Mouse (Mus musculus): Measurements from ENCODE around the gene Mllt11. TPM values are rescaled to one million over a fixed set of nuclear protein-coding genes. Genes with fewer than 3 reads are reported as not detected.

Gene Mllt11
- polyA plus RNA-seq, 1 experiment from 2014 or later = 14.2 TPM

DNA sequence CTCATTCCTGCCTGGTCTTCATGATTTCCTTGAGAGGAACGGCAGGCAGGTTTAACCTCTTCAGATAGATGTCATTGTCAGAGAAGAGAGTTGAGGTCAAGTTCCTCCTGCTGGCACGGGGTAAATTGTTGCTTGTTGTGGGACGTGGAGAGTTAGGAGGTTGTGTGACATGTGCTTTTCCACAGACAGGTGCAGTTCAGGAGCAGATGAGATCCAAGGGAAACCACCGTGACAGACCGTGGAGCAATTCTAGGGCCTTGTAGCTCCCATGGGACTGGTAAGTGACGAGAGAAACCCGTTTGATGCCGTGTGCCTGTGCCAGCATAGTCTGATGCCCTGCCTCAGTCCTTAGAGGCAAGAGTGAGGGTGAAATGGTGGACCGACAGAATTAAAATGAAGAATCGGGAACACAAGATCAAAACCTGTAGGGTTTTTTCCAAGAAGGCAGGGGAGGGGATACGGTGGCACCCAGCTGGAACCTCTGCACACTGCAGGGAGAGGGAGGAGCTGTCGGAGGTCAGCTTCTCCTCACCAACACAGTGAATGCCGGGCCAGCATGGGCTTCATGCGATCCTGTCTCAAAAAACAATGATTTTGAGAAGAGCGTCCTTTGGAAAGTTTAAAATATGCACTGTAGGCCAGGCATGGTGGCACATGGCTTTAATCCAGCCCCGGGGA, 1.5 kb upstream of the Mllt11 start:
- Histone ChIP-seq H3K9me3 (ENCODE audit: control insufficient read depth, low read length) (no peaks in the 10 kb centered on the region), H3K27ac (replicated peaks in 1 of 2; ENCODE audit: control insufficient read depth in 1 of 2, insufficient read depth in 1 of 2, low read depth in 2 of 2, low read length in 2 of 2) (peak overlapping the region in 1 of 2 experiments; percentile 56; a peak in 1 of 4 replicates), H3K36me3 (ENCODE audit: control insufficient read depth, insufficient read depth, low read length) (peaks cover 75% of the 10 kb centered on the region), H3K4me2 (ENCODE audit: low read length) (no peak overlapping the region), H3K4me1 (ENCODE audit: control insufficient read depth in 2 of 2, insufficient read depth in 2 of 2, low read length in 2 of 2) (peaks cover 20 to 37% of the 10 kb centered on the region in 2 experiments), H3K4me3 (ENCODE audit: control insufficient read depth in 1 of 2, insufficient read depth in 1 of 2, low read depth in 1 of 2, low read length in 2 of 2) (no peak overlapping the region), H3K27me3 (ENCODE audit: control insufficient read depth, insufficient read depth, low read length) (no peaks in the 10 kb centered on the region), H3K9ac (ENCODE audit: low read length) (peak overlapping the region; percentile 42; the same call in 1 of the 2 replicates)
- 88% methylated on average over 16 of the region's 16 CpGs for WGBS
- ATAC-seq (ENCODE audit: insufficient number of reproducible peaks, insufficient read depth, low FRiP score, low read depth) = no peak

DNA sequence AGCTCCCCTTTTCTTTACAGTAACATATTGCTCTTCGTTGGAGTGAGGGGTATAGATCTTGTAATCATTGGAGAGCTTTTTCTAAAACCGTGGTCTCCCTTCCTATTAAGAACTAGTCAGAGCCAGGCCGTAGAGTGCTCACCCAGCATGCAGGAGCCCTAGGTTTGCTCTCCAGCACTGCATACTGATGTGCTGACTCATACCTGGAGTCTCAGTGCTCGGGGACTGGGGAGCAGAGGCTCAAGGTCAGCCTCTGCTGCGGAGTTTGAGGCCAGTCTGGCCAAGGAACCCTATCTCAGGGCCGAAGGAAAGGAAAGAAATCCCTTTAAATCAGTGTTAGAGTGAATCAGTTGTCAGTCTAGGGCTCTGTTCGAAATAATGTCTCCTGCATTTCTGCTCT, 800 bp upstream of the Mllt11 start:
- no peak overlapping the region for H3K4me3 ChIP-seq (ENCODE audit: control insufficient read depth in 1 of 2, insufficient read depth in 1 of 2, low read depth in 1 of 2, low read length in 2 of 2)
- peaks cover 69% of the 10 kb centered on the region for H3K36me3 ChIP-seq (ENCODE audit: control insufficient read depth, insufficient read depth, low read length)
- peaks cover 20 to 34% of the 10 kb centered on the region in 2 experiments for H3K4me1 ChIP-seq (ENCODE audit: control insufficient read depth in 2 of 2, insufficient read depth in 2 of 2, low read length in 2 of 2)
- 44% methylated on average over 7 of the region's 7 CpGs for WGBS
- no peaks in the 10 kb centered on the region for H3K27me3 ChIP-seq (ENCODE audit: control insufficient read depth, insufficient read depth, low read length)
- H3K9ac ChIP-seq (ENCODE audit: low read length) = peak overlapping the region; percentile 42
- ATAC-seq (ENCODE audit: insufficient number of reproducible peaks, insufficient read depth, low FRiP score, low read depth) = no peak
- H3K4me2 ChIP-seq (ENCODE audit: low read length) = no peak overlapping the region
- H3K27ac ChIP-seq (replicated peaks in 1 of 2; ENCODE audit: control insufficient read depth in 1 of 2, insufficient read depth in 1 of 2, low read depth in 2 of 2, low read length in 2 of 2) = peak overlapping the region; percentile 49 to 56; a peak in 2 of 4 replicates
- no peaks in the 10 kb centered on the region for H3K9me3 ChIP-seq (ENCODE audit: control insufficient read depth, low read length)

DNA sequence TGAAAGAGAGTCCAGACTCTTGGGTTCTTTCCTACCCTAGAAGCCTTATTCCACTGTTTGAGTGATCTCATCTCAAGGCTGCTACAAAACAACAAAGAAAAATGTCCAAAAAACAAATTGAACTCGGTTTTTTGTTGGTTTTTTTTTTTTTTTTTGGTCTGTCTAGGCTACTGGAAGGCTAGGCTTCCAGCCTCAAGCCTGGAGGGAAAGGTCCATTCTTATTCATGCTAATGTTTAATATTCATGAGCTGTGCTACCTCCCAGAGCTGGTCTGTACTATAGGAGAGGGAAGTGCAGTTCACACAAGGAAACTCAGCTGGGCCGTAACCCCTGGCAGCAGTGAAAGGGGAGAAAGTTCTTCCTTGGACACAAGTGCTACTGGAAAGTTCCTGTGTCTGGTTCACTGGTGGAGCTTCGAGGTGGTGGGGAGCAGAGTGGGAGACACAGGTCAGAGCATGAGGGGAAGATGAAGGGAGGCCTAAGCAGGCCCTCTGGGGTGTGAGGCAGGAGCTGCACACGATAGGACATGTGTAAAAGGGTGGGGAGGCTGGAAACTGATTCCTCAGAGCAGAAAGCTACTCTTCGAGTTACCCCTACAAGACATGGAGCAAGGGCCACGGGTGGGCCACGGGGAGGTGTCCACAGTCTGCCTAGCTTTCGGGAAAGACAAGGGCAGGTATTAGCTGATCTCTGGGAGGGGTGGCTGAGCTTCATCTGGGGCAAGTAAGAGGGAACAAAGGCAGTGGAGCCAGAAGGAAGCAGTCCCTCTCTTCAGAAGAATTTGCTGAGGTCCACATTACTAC, 1.3 kb downstream of the Mllt11 start:
- H3K36me3 ChIP-seq (ENCODE audit: control insufficient read depth, insufficient read depth, low read length) = peaks cover 49% of the 10 kb centered on the region
- WGBS = 63% methylated on average over 8 of the region's 8 CpGs
- H3K4me2 ChIP-seq (ENCODE audit: low read length) = peak overlapping the region; percentile 77
- no peaks in the 10 kb centered on the region for H3K27me3 ChIP-seq (ENCODE audit: control insufficient read depth, insufficient read depth, low read length)
- peak overlapping the region; percentile 67 to 95 for H3K4me3 ChIP-seq (ENCODE audit: control insufficient read depth in 1 of 2, insufficient read depth in 1 of 2, low read depth in 1 of 2, low read length in 2 of 2)
- peak overlapping the region; percentile 97 for H3K9ac ChIP-seq (ENCODE audit: low read length)
- no peaks in the 10 kb centered on the region for H3K9me3 ChIP-seq (ENCODE audit: control insufficient read depth, low read length)
- ATAC-seq (ENCODE audit: insufficient number of reproducible peaks, insufficient read depth, low FRiP score, low read depth) = no peak
- peaks cover 17 to 36% of the 10 kb centered on the region in 2 experiments for H3K4me1 ChIP-seq (ENCODE audit: control insufficient read depth in 2 of 2, insufficient read depth in 2 of 2, low read length in 2 of 2)
- peak overlapping the region; percentile 79 to 97 for H3K27ac ChIP-seq (replicated peaks in 1 of 2; ENCODE audit: control insufficient read depth in 1 of 2, insufficient read depth in 1 of 2, low read depth in 2 of 2, low read length in 2 of 2)

DNA sequence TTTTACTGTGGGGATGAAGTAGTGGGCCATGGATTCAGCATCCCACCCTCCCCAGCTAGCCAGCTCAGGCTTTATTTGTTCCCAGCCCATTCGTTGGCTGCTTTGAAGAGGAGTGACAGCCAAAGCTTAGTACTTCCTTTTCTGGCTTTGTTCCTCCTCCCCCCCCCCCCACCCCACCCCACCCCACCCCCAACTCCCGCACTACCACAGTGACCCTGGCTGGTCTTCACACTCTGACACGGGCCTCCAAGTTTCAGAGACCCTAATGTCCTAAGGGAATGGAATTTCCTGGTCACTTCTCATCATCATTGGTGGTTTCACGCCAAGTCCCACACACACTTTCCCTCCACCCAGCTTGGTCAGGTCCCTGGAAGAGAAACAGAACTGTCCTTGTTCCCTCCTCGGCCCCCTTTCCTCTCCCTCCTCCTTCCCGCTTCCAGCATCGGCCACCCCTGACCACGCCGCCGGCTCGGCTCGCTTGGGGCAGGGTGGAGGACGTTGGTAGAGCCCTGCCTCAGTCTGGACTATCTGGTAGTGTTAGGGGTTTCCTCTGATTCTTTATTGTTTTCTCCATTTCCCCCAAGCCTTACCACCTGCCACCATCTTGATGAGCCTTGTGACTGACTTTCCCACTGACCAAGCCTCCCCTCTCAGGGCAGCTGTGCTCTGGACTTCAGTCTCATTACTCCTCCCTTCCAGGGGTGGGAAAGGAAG, 2.0 kb downstream of the Mllt11 start:
- Histone ChIP-seq H3K4me3 (ENCODE audit: control insufficient read depth in 1 of 2, insufficient read depth in 1 of 2, low read depth in 1 of 2, low read length in 2 of 2) (peak overlapping the region; percentile 67 to 95), H3K9ac (ENCODE audit: low read length) (peak overlapping the region; percentile 97), H3K4me2 (ENCODE audit: low read length) (peak overlapping the region; percentile 77), H3K4me1 (ENCODE audit: control insufficient read depth in 2 of 2, insufficient read depth in 2 of 2, low read length in 2 of 2) (peaks cover 17 to 36% of the 10 kb centered on the region in 2 experiments), H3K27me3 (ENCODE audit: control insufficient read depth, insufficient read depth, low read length) (no peaks in the 10 kb centered on the region), H3K36me3 (ENCODE audit: control insufficient read depth, insufficient read depth, low read length) (peaks cover 41% of the 10 kb centered on the region), H3K27ac (replicated peaks in 1 of 2; ENCODE audit: control insufficient read depth in 1 of 2, insufficient read depth in 1 of 2, low read depth in 2 of 2, low read length in 2 of 2) (peak overlapping the region; percentile 87 to 97), H3K9me3 (ENCODE audit: control insufficient read depth, low read length) (no peaks in the 10 kb centered on the region)
- WGBS = 8% methylated on average over 13 of the region's 13 CpGs
- peak; percentile 34 for ATAC-seq (ENCODE audit: insufficient number of reproducible peaks, insufficient read depth, low FRiP score, low read depth)

DNA sequence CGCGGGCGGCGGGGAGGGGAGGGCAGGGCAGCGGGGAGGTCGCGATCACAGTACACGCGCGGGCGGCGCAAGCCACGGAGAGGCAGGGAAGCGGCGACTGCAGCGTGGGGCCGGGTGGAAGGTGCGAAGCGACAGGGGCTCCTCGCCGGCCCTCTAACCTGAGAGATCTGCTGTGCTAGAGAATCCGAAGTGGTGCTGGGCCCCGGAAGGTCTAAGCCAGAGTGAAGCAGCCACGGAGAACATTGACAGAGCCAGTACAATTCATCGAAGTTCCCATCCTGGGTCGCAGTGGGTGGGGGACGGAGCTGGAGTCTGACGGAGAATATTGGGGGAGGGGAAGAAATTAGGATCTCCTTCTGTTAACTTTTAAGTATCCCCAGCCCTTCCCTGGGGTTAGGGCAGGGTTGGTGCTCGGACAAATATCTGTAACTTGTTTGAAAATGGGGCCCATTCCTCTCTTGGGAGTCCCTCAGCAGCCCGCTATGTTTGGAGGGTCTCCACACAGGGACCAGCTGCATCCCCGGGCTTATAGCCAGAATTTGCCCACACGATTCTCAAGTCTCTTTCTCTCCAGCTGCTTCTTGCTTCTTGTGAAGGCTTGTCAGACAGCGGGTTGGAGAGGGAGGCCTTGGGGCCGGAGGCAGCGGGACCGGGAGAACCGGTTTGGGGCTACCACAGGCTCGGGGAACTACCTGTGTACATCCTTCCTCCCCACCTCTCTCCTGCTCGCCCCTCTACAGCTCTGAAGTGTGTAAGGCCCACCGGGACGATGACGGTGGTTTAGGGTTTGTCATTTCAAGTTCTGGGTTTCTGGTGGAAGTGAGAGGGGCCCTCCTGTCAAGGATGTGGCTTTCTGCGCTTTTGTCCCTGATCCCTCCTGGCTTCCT, 2.8 kb downstream of the Mllt11 start:
- 0 out of 2 replicates have a peak, but pooled peaks have one; percentile 1 for ATAC-seq (ENCODE audit: insufficient number of reproducible peaks, insufficient read depth, low FRiP score, low read depth)
- peaks cover 20 to 44% of the 10 kb centered on the region in 2 experiments for H3K4me1 ChIP-seq (ENCODE audit: control insufficient read depth in 2 of 2, insufficient read depth in 2 of 2, low read length in 2 of 2)
- under 1% methylated on average over 41 of the region's 43 CpGs for WGBS

DNA sequence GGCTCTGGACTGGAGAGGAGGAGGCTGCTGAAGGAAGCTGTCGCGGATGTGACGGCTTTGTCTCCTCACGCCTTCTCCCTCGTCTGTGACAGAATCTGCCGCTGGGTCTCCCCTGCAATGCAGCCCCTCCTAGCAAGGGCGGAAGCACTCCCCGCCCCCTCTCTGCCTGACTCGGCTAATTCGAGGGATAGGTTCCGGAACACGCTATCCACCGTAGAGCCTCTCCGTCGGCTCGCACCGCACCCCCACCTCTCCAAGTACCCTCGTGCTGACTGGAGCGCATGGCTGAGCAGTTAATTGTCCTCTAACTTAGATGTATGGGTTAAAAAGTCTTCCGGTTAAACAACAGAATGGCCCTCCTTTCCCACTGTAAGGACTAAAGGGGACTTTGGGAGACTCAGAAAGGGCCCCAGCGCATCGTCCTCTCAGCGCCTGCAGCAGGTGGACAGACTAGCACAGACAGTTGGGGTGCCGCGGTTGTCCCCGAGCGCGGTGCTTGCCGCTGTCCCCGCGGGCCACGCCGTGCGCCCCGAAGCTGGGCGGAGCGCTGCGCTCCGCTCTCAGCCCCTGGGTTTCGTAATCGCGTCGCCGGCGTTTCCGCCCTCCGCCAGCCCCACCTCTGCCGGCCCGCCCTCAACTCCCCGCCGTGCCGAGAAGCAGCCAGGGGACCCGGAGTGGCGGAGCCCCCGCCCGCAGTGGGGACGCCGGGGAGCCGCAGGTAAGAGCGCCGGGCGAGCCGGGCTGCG, 3.6 kb downstream of the Mllt11 start, which contains the start of gene Cdc42se1:
Gene Cdc42se1 (plus strand): TSS at position 585 of the 746 bp plus-strand sequence.
- Histone ChIP-seq H3K4me2 (ENCODE audit: low read length) (peak within 1 kb of the TSS; percentile 77), H3K4me3 (ENCODE audit: control insufficient read depth in 1 of 2, insufficient read depth in 1 of 2, low read depth in 1 of 2, low read length in 2 of 2) (peak within 1 kb of the TSS; percentile 67 to 95), H3K36me3 (ENCODE audit: control insufficient read depth, insufficient read depth, low read length) (peaks cover 30% of the 10 kb centered on the region), H3K27ac (replicated peaks in 1 of 2; ENCODE audit: control insufficient read depth in 1 of 2, insufficient read depth in 1 of 2, low read depth in 2 of 2, low read length in 2 of 2) (peak within 1 kb of the TSS; percentile 87 to 97), H3K27me3 (ENCODE audit: control insufficient read depth, insufficient read depth, low read length) (no peaks in the 10 kb centered on the region), H3K4me1 (ENCODE audit: control insufficient read depth in 2 of 2, insufficient read depth in 2 of 2, low read length in 2 of 2) (peaks cover 20 to 48% of the 10 kb centered on the region in 2 experiments), H3K9ac (ENCODE audit: low read length) (peak within 1 kb of the TSS; percentile 97), H3K9me3 (ENCODE audit: control insufficient read depth, low read length) (no peaks in the 10 kb centered on the region)
- WGBS = under 1% methylated on average over 63 of the region's 64 CpGs
- peak; percentile 89 for ATAC-seq (ENCODE audit: insufficient number of reproducible peaks, insufficient read depth, low FRiP score, low read depth)

More for the DNA sequence above, 2.8 kb downstream of the Mllt11 start:
- Histone ChIP-seq H3K27ac (replicated peaks in 1 of 2; ENCODE audit: control insufficient read depth in 1 of 2, insufficient read depth in 1 of 2, low read depth in 2 of 2, low read length in 2 of 2) (peak overlapping the region; percentile 87 to 97), H3K9me3 (ENCODE audit: control insufficient read depth, low read length) (no peaks in the 10 kb centered on the region), H3K36me3 (ENCODE audit: control insufficient read depth, insufficient read depth, low read length) (peaks cover 33% of the 10 kb centered on the region), H3K9ac (ENCODE audit: low read length) (peak overlapping the region; percentile 97), H3K4me2 (ENCODE audit: low read length) (peak overlapping the region; percentile 77), H3K27me3 (ENCODE audit: control insufficient read depth, insufficient read depth, low read length) (no peaks in the 10 kb centered on the region), H3K4me3 (ENCODE audit: control insufficient read depth in 1 of 2, insufficient read depth in 1 of 2, low read depth in 1 of 2, low read length in 2 of 2) (peak overlapping the region; percentile 67 to 95)
